Mouse (Mus musculus): ENCODE data around the gene Dntt.

GRCm38 (mm10) chr19:41104922-41105321 is 75.8 kb downstream of the Dntt start:
- TF ChIP-seq CTCF (IDR thresholded peaks at IDR 0.05; ENCODE audit: low read depth) (peak; percentile 79), EP300 (optimal IDR thresholded peaks at IDR 0.05) (no peak)
